Comparison of ENCODE assay signal across 11 mouse cellular contexts in the genomic region with DNA sequence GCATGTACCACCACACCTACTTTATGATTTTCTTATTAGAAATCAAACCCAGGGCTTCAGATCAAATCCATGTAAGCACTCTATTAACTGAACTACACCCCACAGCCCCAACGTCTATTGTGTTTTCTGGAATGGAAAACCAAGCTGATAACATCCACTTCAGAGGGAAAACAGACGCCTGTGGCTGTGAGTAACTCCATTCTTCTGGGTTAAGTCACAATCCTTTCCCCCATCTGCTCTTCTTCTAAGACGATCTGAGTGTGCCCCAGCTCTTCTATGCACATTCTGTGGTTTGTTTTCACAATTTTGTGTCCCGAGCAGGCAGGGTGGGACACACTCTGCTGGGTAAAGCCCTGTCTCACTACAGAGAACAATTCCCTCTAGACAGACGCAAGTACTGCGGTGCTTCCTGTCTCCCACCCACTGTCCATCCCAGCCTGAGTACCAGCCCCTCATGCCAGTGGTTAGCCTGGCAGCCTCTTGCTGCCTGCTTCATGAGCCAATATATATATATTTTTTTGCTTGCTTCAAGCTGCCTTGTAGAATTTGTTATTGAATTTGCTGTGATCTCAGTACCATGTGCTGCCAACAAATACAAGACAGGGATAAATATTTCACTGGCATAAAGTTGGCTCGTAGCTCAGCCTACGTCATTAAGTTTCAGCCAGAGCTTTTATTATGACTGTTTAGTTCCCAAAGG.
A peak's percentile ranks its signal among the peaks of the same experiment; 100 is the strongest.
DNase-seq lines count a peak whose midpoint lies in the region; ATAC-seq and TF ChIP-seq lines count a peak whose summit lies in the region.
"Had no signal": no experiment of that assay in that cellular context is flagged by ENCODE, and none has a peak within 500 bp of the region (broad histone marks: within the 10 kb centered on the region; RNA-seq: fewer than 3 reads in every experiment).

No protein-coding gene starts in this region.

- H3K4me2 ChIP-seq in forebrain, postnatal 0 days (ENCODE audit: low read depth), result no peak overlapping the region

- H3K4me1 ChIP-seq in heart, embryonic 10.5 days, result 0 out of 2 replicates have a peak, but pooled peaks cover 8% of the 10 kb centered on the region
- no peaks in the 10 kb centered on the region for H3K4me1 ChIP-seq in forebrain, postnatal 0 days (ENCODE audit: insufficient read depth)
- H3K4me1 ChIP-seq in thymus, adult 2 months (replicated peaks; ENCODE audit: control insufficient read depth, insufficient read depth, low read length), result no peaks in the 10 kb centered on the region

- 40% methylated on average over 8 of the region's 8 CpGs for WGBS in heart, embryonic 10.5 days
- WGBS in forebrain, postnatal 0 days, result 36% methylated on average over 8 of the region's 8 CpGs
- WGBS in thymus, adult 2 months, result 81% methylated on average over 8 of the region's 8 CpGs

- H3K9ac ChIP-seq in forebrain, postnatal 0 days, result no peak overlapping the region

- no peaks in the 10 kb centered on the region for H3K36me3 ChIP-seq in heart, embryonic 10.5 days
- H3K36me3 ChIP-seq in forebrain, postnatal 0 days (ENCODE audit: insufficient read depth), result no peaks in the 10 kb centered on the region
- no peaks in the 10 kb centered on the region for H3K36me3 ChIP-seq in thymus, adult 2 months (ENCODE audit: control insufficient read depth, insufficient read depth, low read length)

- H3K4me3 ChIP-seq in heart, embryonic 10.5 days, result no peak overlapping the region
- H3K4me3 ChIP-seq in forebrain, postnatal 0 days (ENCODE audit: low read depth, low read length), result no peak overlapping the region
- H3K4me3 ChIP-seq in thymus, adult 2 months (ENCODE audit: control insufficient read depth, insufficient read depth, low read length), result no peak overlapping the region
- H3K4me3 ChIP-seq: erythroblast, embryonic 14.5 days; layer of hippocampus, adult 2 months had no signal

- 0 out of 2 replicates have a peak, but pooled peaks cover 2% of the 10 kb centered on the region for H3K9me3 ChIP-seq in heart, embryonic 10.5 days
- no peaks in the 10 kb centered on the region for H3K9me3 ChIP-seq in forebrain, postnatal 0 days (ENCODE audit: low read length)

- no peak for TF ChIP-seq POLR2A in thymus, adult 2 months (IDR thresholded peaks at IDR 0.05; ENCODE audit: control insufficient read depth, extremely low read depth, insufficient read depth, low read length, poor library complexity)

- DNase-seq in heart, adult 11 months, result peak; percentile 95
- no peak for DNase-seq in heart, embryonic 10.5 days (ENCODE audit: low spot score)
- DNase-seq in NIH3T3 (ENCODE audit: low read depth), result peak; percentile 82
- DNase-seq in forebrain, postnatal 0 days, result peak; percentile 51
- DNase-seq in lung, adult 18-20 months, result peak; percentile 17 to 44
- no peak for DNase-seq in yolk sac, embryonic 10.5 days (ENCODE audit: low spot score)
- no peak for DNase-seq in layer of hippocampus, adult 8-10 months (ENCODE audit: low spot score in 2 of 2)
- DNase-seq in thymus, adult 2 months, result no peak
- DNase-seq: right cerebral cortex, postnatal 14 days had no signal

- TF ChIP-seq CTCF in forebrain, postnatal 0 days (IDR thresholded peaks at IDR 0.05; ENCODE audit: low read depth), result no peak
- TF ChIP-seq CTCF in thymus, adult 2 months (IDR thresholded peaks at IDR 0.05; ENCODE audit: borderline replicate concordance, control insufficient read depth, extremely low read depth, insufficient read depth, low read length, poor library complexity), result no peak

- no peaks in the 10 kb centered on the region for H3K27me3 ChIP-seq in heart, embryonic 10.5 days (ENCODE audit: insufficient read depth, poor library complexity, severe bottlenecking)
- H3K27me3 ChIP-seq in forebrain, postnatal 0 days (ENCODE audit: insufficient read depth, low read length), result no peaks in the 10 kb centered on the region
- H3K27me3 ChIP-seq in thymus, adult 2 months (ENCODE audit: control insufficient read depth, insufficient read depth, low read length), result no peaks in the 10 kb centered on the region

- peak; percentile 75 for ATAC-seq in forebrain, postnatal 0 days

- no peak overlapping the region for H3K27ac ChIP-seq in heart, embryonic 10.5 days
- no peak overlapping the region for H3K27ac ChIP-seq in forebrain, postnatal 0 days (ENCODE audit: low read depth, low read length)
- H3K27ac ChIP-seq in thymus, adult 2 months (ENCODE audit: control insufficient read depth, insufficient read depth, low read length), result no peak overlapping the region
- H3K27ac ChIP-seq: layer of hippocampus, adult 2 months had no signal

Comparison
In these comparisons a context has a peak if more than half of its experiments do, and no peak if none do; other contexts are left out.
1. DNase-seq: peak in heart, adult 11 months (single experiment), NIH3T3 (single experiment), forebrain, postnatal 0 days (single experiment) and lung, adult 18-20 months (2 of 2); none in heart, embryonic 10.5 days (single experiment), yolk sac, embryonic 10.5 days (single experiment), layer of hippocampus, adult 8-10 months (0 of 2) and thymus, adult 2 months (single experiment).